Mouse (Mus musculus) liver, adult 2 months (tissue): Measurements from ENCODE around the gene Tgfa.

Experiments used
- CTCF ChIP-seq: fragments of 200-500 bp; IDR thresholded peaks from 2 replicates; pipeline ENCODE4 v1.5.1; 2011; ENCODE audit warnings: low read depth, low read length, control low read depth
- POLR2A ChIP-seq: fragments of 200-500 bp; IDR thresholded peaks from 2 replicates; pipeline ENCODE4 v1.6.1; 2011; ENCODE audit warnings: low read length, control low read depth; ENCODE audit not compliant: insufficient read depth; ENCODE audit errors: extremely low read depth

- TF ChIP-seq POLR2A = no peak
- TF ChIP-seq CTCF = no peak
Observed at GRCm38 (mm10) chr6:86250830-86251229, 55.8 kb downstream of the Tgfa start.
